Mouse (Mus musculus) neural tube, embryonic 15.5 days (tissue): Measurements from ENCODE around the gene Sod3. TPM values are rescaled to one million over a fixed set of nuclear protein-coding genes. Genes with fewer than 3 reads are reported as not detected.
A peak's percentile ranks its signal among the peaks of the same experiment; 100 is the strongest.

Experiments used
- ATAC-seq: fragments of 200-750 bp; cut with Nextera tagmentation; 2 replicates; pipeline ENCODE4 v1.8.0; 2017; ENCODE audit warnings: mild to moderate bottlenecking, moderate TSS enrichment, moderate library complexity; ENCODE audit not compliant: low FRiP score
- H3K27ac ChIP-seq: fragments of 300-500 bp; sonication (generic); replicated peaks from 2 replicates; pipeline ENCODE4 v1.5.1; 2015; ENCODE audit warnings: mild to moderate bottlenecking, inconsistent platforms
- H3K27me3 ChIP-seq: fragments of 300-500 bp; sonication (generic); replicated peaks from 2 replicates; pipeline ENCODE4 v1.6.1; 2015; ENCODE audit warnings: inconsistent platforms
- H3K36me3 ChIP-seq: fragments of 300-500 bp; sonication (generic); 2 replicates; pipeline ENCODE4 v1.6.1; 2015; ENCODE audit warnings: inconsistent platforms
- H3K4me1 ChIP-seq: fragments of 300-500 bp; sonication (generic); 2 replicates; pipeline ENCODE4 v1.6.1; 2015; ENCODE audit warnings: inconsistent platforms
- H3K4me2 ChIP-seq: fragments of 300-500 bp; sonication (generic); 2 replicates; pipeline ENCODE4 v1.6.1; 2015; ENCODE audit warnings: inconsistent platforms, mild to moderate bottlenecking, moderate library complexity
- H3K4me3 ChIP-seq: fragments of 300-500 bp; sonication (generic); replicated peaks from 2 replicates; pipeline ENCODE4 v1.5.1; 2015; ENCODE audit warnings: mild to moderate bottlenecking, inconsistent platforms
- H3K9ac ChIP-seq: fragments of 300-500 bp; sonication (generic); replicated peaks from 2 replicates; pipeline ENCODE4 v1.6.1; 2015; ENCODE audit warnings: mild to moderate bottlenecking, inconsistent platforms
- H3K9me3 ChIP-seq: fragments of 300-500 bp; sonication (generic); replicated peaks from 2 replicates; pipeline ENCODE4 v1.6.1; 2016; ENCODE audit warnings: inconsistent platforms
- WGBS: fragments of 180-500 bp; shearing (Covaris S2); methylation state at CpG from one replicate; pipeline ENCODE4 v1.1.7; 2015; ENCODE audit warnings: mixed read lengths; 5-methylcytosine and 5-hydroxymethylcytosine counted together
- polyA plus RNA-seq: library from polyadenylated mRNA; unstranded; fragments of >200 nt; fragmentation: Nextera tagmentation; extraction: Ambion mirVana; gene quantifications from 2 replicates; pipeline ENCODE4 v1.2.1, GENCODE M21; 2015

Gene Sod3
- polyA plus RNA-seq, 1 experiment from 2014 or later = 2.9 TPM

- no peak for ATAC-seq
These were observed 20.2 kb downstream of the Sod3 start for GRCm38 (mm10) chr5:52383748-52384147.

DNA sequence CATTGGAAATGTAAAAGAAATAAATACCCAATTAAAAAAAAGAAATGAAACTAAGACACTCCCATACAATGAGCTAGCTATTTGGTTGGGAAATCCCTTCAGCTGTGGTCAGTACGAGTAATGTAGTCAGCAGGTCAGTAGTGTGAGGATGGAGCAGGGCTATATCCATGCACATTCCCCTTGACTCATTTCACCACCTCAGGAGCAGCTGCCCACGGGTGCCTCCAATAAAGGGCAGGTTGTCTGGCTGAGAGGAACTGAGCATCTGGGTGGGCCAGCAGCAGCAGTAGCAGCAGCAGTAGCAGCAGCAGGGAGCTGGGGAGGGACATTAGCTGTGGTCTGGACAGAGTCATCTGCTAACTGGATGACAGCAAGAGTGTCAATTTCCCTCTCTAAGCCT, 22.4 kb downstream of the Sod3 start:
- H3K27ac ChIP-seq = no peak overlapping the region
- H3K4me3 ChIP-seq = no peak overlapping the region
- H3K4me2 ChIP-seq = no peak overlapping the region
- H3K9me3 ChIP-seq = no peaks in the 10 kb centered on the region
- peaks cover 8% of the 10 kb centered on the region for H3K36me3 ChIP-seq
- H3K4me1 ChIP-seq = no peaks in the 10 kb centered on the region
- WGBS = 72% methylated on average over 2 of the region's 2 CpGs
- H3K9ac ChIP-seq = no peak overlapping the region
- no peak for ATAC-seq
- H3K27me3 ChIP-seq = no peaks in the 10 kb centered on the region

More at GRCm38 (mm10) chr5:52383748-52384147, 20.2 kb downstream of the Sod3 start:
- Histone ChIP-seq H3K4me3 (no peak overlapping the region), H3K36me3 (no peaks in the 10 kb centered on the region), H3K4me2 (no peak overlapping the region), H3K4me1 (no peaks in the 10 kb centered on the region), H3K27ac (no peak overlapping the region), H3K9ac (no peak overlapping the region), H3K9me3 (no peaks in the 10 kb centered on the region), H3K27me3 (no peaks in the 10 kb centered on the region)
- WGBS = 95% methylated on average over 5 of the region's 5 CpGs

- H3K27ac ChIP-seq = no peak overlapping the region
- H3K27me3 ChIP-seq = no peaks in the 10 kb centered on the region
- peaks cover 3% of the 10 kb centered on the region; the same call in 1 of the 2 replicates for H3K4me1 ChIP-seq
- no peak overlapping the region for H3K4me3 ChIP-seq
- no peaks in the 10 kb centered on the region for H3K9me3 ChIP-seq
- no peak overlapping the region for H3K9ac ChIP-seq
- 76% methylated on average over 7 of the region's 7 CpGs for WGBS
- peaks cover 8% of the 10 kb centered on the region for H3K36me3 ChIP-seq
- no peak for ATAC-seq
- no peak overlapping the region for H3K4me2 ChIP-seq
These were observed 24.6 kb downstream of the Sod3 start for GRCm38 (mm10) chr5:52388092-52388749.

DNA sequence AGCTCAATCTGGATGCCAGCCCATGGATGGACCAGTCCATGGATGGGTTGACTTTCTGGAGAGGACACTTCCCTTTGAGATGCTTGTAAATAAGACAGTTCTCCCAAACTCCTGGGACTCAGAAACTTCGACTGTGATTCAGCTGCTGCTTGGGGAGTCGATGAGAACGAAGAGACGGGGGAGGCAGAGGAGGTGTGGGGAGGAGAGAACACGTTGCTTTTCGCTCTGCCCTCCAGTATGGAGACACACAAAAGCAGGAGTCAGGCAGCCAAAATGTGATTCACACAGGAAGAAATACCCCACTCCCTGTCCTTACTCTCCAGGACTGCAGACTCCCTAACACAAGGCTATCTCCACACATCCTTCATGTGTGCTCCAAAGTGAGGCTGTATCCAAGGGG, 26.8 kb downstream of the Sod3 start:
- Histone ChIP-seq H3K27ac (no peak overlapping the region), H3K9ac (no peak overlapping the region), H3K27me3 (no peaks in the 10 kb centered on the region), H3K4me3 (no peak overlapping the region), H3K36me3 (peaks cover 8% of the 10 kb centered on the region), H3K4me2 (no peak overlapping the region), H3K9me3 (no peaks in the 10 kb centered on the region), H3K4me1 (peaks cover 3% of the 10 kb centered on the region; the same call in 1 of the 2 replicates)
- WGBS = 98% methylated on average over 6 of the region's 6 CpGs
- ATAC-seq = no peak

GRCm38 (mm10) chr5:52391471-52391870, 27.9 kb downstream of the Sod3 start:
- H3K27ac ChIP-seq = no peak overlapping the region
- ATAC-seq = no peak
- H3K4me2 ChIP-seq = no peak overlapping the region
- H3K27me3 ChIP-seq = no peaks in the 10 kb centered on the region
- no peak overlapping the region for H3K9ac ChIP-seq
- no peaks in the 10 kb centered on the region for H3K9me3 ChIP-seq
- H3K4me1 ChIP-seq = peaks cover 3% of the 10 kb centered on the region; the same call in 1 of the 2 replicates
- peaks cover 8% of the 10 kb centered on the region for H3K36me3 ChIP-seq
- no peak overlapping the region for H3K4me3 ChIP-seq
- WGBS = 73% methylated on average over 16 of the region's 16 CpGs

DNA sequence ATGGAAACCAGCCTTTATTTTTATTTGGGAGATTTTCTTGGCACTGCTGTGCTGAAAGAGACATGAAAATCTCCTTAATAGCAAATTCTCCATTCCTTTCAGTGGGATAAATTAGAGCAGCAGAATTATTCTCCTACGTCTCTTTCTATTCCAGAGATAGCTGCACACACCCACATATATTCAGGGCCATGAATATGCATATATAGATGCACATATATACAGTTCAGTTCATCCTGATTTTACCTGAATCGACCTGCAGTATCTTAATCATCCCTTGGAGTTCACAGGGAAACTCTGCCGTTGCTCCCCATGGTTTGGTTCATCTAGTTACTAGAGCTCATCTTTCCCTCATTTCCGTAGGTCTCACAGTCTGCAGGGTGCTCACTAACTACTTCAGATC, 30.2 kb downstream of the Sod3 start:
- Histone ChIP-seq H3K27me3 (no peaks in the 10 kb centered on the region), H3K9ac (no peak overlapping the region), H3K4me1 (peaks cover 3% of the 10 kb centered on the region; the same call in 1 of the 2 replicates), H3K4me3 (no peak overlapping the region), H3K4me2 (no peak overlapping the region), H3K27ac (no peak overlapping the region), H3K9me3 (no peaks in the 10 kb centered on the region), H3K36me3 (peaks cover 8% of the 10 kb centered on the region)
- no peak for ATAC-seq
- 90% methylated on average over 4 of the region's 4 CpGs for WGBS

GRCm38 (mm10) chr5:52404373-52404772, 40.8 kb downstream of the Sod3 start:
- Histone ChIP-seq H3K9me3 (no peaks in the 10 kb centered on the region), H3K4me1 (peaks cover 5% of the 10 kb centered on the region; the same call in 1 of the 2 replicates), H3K4me2 (no peak overlapping the region), H3K27me3 (no peaks in the 10 kb centered on the region), H3K36me3 (peaks cover 5% of the 10 kb centered on the region), H3K27ac (no peak overlapping the region), H3K4me3 (no peak overlapping the region), H3K9ac (no peak overlapping the region)
- ATAC-seq = no peak
- WGBS = 60% methylated on average over 8 of the region's 8 CpGs

- 43% methylated on average over 7 of the region's 7 CpGs for WGBS
- Histone ChIP-seq H3K9me3 (no peaks in the 10 kb centered on the region), H3K4me1 (peaks cover 5% of the 10 kb centered on the region; the same call in 1 of the 2 replicates), H3K27me3 (no peaks in the 10 kb centered on the region), H3K27ac (no peak overlapping the region), H3K4me3 (no peak overlapping the region), H3K9ac (no peak overlapping the region), H3K36me3 (no peaks in the 10 kb centered on the region; the same call in 1 of the 2 replicates), H3K4me2 (no peak overlapping the region)
- no peak for ATAC-seq
These were observed 45.2 kb downstream of the Sod3 start for GRCm38 (mm10) chr5:52408668-52409315.

DNA sequence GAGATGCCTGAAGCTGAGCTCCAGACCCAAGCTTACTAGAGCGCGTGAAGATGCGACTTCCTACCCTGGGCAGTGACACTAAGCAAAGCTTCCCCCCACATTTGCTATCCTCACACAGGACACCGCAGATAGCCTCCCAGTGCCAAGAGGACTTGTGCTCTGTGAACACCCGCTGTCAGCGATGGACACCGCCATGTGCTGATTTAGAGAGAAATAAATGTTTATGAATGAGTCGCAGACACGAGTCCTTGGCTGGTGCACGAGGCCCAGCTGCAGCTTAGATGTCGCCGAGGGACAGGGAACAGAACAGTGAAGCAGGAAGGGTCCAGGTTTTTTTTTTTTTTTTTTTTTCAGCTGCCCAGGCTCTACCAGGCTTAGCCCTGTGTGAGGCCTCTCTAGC, 46.6 kb downstream of the Sod3 start:
- Histone ChIP-seq H3K4me1 (peaks cover 5% of the 10 kb centered on the region; the same call in 1 of the 2 replicates), H3K27ac (no peak overlapping the region), H3K27me3 (no peaks in the 10 kb centered on the region), H3K4me2 (no peak overlapping the region), H3K9ac (no peak overlapping the region), H3K36me3 (no peaks in the 10 kb centered on the region), H3K9me3 (no peaks in the 10 kb centered on the region), H3K4me3 (no peak overlapping the region)
- WGBS = 64% methylated on average over 12 of the region's 12 CpGs
- no peak for ATAC-seq

DNA sequence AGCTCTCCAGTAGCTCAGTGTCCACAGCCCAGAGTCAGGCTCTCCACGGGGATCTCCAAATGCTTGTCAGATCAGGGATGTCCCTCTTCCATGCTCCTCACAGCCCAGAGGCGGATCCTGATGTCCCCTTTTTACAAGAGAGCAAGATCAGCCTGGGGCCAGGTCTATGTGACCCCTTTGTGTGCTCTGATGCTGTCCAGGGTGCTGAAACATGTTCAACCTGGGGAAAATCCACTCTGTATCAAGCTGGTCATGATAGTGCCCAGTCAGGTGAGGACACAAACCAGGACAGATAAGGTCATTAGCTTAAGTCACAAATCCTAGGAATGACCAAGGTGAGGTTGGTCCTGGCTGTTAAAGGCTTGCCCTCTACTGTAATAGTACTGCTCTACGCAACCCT, 48.0 kb downstream of the Sod3 start:
- no peak for ATAC-seq
- H3K9me3 ChIP-seq = no peaks in the 10 kb centered on the region
- peaks cover 5% of the 10 kb centered on the region; the same call in 1 of the 2 replicates for H3K4me1 ChIP-seq
- H3K36me3 ChIP-seq = no peaks in the 10 kb centered on the region
- no peak overlapping the region for H3K27ac ChIP-seq
- no peaks in the 10 kb centered on the region for H3K27me3 ChIP-seq
- H3K4me2 ChIP-seq = no peak overlapping the region
- H3K9ac ChIP-seq = no peak overlapping the region
- H3K4me3 ChIP-seq = no peak overlapping the region
- WGBS = 69% methylated on average over 3 of the region's 3 CpGs

- peak; percentile 68; the same call in 1 of the 2 replicates for ATAC-seq
- Histone ChIP-seq H3K27ac (no peak overlapping the region), H3K4me2 (no peak overlapping the region), H3K36me3 (no peaks in the 10 kb centered on the region), H3K9me3 (no peaks in the 10 kb centered on the region), H3K4me1 (no peaks in the 10 kb centered on the region), H3K27me3 (no peaks in the 10 kb centered on the region), H3K4me3 (no peak overlapping the region), H3K9ac (no peak overlapping the region)
- 29% methylated on average over 1 of the region's 1 CpGs for WGBS
These were observed 51.6 kb downstream of the Sod3 start for GRCm38 (mm10) chr5:52415193-52415592.

DNA sequence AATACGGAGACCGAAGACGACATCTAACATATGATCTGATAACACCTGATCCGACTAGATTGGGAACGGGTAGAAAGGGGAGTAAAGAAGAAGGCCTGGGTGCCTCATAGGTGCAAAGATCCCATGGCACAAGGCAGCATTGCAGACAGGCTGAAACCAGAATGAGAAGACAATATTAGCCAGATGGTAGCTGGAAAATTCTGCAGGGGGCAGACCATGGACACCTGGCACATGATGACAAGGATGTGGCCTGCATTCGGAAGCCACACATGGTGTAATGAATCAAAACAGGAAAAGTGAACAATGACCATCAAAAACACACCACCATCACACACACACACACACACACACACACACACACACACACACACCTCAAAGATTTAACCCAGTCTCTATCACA, 52.3 kb downstream of the Sod3 start:
- no peaks in the 10 kb centered on the region for H3K4me1 ChIP-seq
- 92% methylated on average over 6 of the region's 6 CpGs for WGBS
- no peak overlapping the region for H3K4me3 ChIP-seq
- no peaks in the 10 kb centered on the region for H3K36me3 ChIP-seq
- H3K27ac ChIP-seq = no peak overlapping the region
- no peaks in the 10 kb centered on the region for H3K9me3 ChIP-seq
- no peak for ATAC-seq
- no peak overlapping the region for H3K4me2 ChIP-seq
- no peak overlapping the region for H3K9ac ChIP-seq
- H3K27me3 ChIP-seq = no peaks in the 10 kb centered on the region
